Mouse (Mus musculus): ENCODE measurements around the gene Ripk1.
"Not testable (repeated sequence)": the region's sequence is repeated elsewhere in the genome, so short reads cannot be mapped to it uniquely, and the experiment has no call there.

Gene Ripk1

DNA sequence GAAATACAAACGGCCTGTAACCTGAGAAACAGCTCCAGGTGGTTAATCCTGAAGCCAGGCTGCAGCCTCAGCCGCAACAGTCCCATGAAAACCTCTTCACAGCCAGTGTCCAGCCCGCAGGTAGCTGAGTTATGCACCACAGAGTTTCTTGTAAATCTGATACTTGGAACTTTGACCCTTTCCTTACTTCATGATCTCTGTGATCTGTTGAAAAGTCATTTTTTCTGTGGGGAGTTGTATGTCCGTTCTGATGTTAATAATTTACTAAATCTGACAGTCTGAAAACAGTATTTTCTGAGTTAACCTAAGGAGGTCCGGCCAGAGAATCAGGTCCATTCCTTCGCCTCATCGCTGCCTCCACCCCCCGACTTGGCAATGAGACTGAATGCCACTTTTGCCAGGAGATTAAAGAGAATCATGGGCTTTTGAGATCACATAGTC lies 36.8 kb downstream of the Ripk1 start:
- DNase-seq, result no peak

DNA sequence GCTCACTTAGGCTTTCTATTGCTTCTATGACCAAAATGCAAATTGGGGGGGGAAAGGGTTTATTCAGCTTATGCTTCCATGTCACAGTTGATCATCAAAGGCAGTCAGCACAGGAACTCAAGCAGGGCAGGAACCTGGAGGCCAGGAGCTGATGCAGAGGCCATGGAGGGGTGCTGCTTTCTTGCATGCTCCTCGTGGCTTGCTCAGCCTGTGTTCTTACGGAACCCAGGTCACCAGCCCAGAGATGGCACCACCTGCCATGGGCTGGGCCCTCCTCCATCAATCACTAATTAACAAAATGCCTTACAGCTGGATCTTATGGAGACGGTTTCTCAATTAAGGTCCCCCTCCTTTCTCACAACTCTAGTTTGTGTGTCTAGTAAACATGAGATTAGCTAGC lies 37.9 kb downstream of the Ripk1 start:
- no peak for DNase-seq

DNA sequence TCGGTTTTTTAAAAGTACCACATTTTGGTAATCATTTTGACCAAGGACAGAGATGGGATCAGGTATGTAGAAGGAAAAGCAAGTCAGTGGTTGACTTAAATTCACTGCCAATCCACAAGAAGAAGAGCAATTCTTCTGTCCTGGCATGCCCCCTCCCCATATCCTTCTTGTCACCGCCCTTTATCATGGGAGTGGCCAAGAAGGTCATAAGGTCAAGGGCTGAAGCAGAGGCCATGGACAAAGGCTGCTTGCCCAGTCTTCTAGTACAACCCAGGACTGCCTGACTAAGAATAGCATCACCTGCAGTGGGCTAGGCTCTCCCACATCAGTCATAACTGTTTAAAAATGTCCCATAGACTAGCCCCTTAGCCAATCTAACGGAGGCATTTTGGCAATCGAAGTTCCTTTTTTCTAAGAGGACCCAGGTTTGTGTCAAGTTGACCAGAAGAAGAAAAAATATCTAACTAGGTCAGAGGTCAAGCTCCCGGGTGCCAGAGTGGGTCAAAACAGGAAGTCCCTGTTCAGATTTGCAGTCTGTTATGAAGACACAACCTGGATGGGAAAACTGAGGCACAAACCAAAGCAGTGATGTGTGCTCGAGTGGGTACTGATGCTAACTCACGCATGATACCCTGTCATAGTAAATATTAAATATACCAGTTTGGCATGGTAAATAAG lies 41.7 kb downstream of the Ripk1 start:
- no peak for DNase-seq

DNA sequence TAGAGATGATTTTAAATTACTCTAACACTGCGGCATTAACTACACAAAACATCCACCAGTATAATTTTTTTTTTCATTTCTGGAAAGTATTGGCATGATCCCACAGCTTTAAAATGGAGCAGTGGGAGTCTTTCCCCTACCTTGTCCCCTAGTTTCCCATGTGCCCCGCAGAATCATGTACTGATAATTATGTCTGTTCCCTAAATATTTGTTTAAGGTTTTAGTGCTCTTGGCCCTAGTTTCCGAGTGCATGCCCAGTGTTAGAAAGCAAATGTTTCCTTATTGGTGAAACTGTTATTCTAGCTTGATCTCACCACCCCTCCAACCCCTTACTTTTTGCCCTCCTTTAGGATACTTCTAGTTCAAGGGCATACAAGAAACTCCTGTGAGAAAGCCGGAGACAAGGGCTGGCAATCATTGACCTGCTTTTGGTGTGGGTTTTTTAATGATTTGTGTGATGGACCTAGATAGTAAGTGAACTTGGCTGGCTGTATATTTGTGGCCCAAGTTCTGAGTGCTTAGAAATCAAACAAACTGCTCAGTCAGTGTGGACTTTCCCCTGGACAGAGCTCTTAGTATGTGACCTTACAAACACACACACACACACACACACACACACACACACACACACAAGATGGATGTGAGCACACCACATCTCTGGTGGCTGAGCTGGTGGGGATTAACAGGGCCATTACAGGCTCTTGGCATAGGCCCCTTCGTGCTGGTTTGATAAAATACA lies 43.5 kb downstream of the Ripk1 start:
- DNase-seq, result no peak

DNA sequence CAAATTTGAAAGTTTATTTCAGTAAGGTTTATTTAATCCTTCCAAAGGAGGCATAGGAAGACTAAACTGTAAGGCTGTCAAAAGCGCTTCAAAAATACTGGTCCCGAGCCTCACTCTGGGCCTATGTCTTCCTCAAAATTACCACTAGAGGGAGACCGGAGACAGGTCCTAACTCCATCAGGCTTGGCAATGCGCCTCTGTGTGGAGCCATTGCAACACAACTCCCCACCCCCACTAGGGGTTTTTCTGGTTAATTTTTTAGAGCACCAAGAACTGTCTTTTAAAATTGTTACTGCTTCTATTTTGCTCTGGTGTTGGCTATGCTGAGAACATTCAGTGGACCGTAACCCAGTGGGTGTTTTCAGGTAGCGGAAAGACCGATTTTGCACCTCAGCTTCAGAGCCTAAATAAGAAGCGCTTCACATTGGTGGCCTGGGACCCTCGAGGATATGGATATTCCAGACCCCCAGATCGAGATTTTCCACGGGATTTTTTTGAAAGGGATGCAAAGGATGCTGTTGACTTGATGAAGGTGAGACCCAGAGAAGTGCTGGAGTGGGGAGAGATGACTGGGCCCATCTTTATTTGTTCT lies 44.4 kb downstream of the Ripk1 start:
- DNase-seq, result peak; percentile 66

DNA sequence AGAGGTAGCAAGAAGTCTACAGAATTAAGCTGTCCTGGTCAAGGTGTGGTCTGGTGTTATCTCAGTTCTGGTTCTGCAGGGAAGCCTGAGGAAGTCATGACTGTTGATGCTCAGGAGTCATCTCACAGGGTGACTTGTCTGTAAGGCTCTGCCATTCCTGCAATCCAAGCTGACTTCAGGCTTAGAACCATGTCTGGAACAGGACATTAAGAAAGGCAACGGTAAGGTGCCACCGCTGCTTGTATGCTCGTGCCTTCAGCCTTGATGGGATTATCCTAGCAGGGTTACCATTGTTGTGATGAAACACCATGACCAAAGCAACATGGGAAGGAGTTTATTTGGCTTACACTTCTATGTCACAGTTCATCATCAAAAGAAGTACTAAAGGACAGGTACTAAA lies 45.4 kb downstream of the Ripk1 start:
- DNase-seq, result no peak

DNA sequence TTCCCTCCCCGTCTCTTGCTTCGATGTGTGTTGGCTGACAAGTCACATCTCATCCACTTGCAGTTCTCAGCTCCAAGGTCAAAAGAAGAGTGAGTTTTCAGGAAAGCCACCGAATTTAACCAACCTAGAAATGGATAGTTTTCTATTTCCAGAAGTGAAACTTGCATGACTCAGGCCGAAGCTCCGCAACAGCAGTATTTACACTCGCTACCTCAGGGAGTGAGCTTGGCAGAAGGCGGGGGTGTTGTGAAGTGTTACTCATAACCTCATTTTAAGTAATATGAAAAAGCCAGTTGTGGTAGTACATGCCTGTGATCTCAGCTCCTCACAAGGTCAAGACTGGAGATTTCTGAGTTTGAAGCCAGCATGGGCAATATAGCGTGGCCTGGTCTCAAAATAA lies 48.3 kb downstream of the Ripk1 start:
- DNase-seq, result no peak

DNA sequence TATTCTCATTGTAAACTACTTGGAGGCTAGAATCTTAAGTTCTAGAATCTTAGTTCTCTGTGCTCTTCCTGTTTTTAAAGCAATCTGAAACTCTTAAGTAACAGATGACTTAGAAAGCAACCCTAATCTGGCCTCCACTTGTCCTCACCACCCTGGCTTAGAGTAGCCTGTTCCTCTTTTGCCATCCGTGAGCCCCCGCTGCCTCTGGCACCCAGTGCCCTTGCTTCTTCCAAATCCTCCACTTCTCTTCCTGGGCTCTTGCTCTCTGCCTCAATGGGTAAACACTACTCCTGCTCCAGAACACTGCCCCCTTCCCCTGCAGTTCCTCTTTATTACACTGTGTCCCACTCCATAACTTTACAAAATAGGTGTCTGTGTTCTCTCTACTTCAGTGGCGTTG lies 49.5 kb downstream of the Ripk1 start:
- no peak for DNase-seq

DNA sequence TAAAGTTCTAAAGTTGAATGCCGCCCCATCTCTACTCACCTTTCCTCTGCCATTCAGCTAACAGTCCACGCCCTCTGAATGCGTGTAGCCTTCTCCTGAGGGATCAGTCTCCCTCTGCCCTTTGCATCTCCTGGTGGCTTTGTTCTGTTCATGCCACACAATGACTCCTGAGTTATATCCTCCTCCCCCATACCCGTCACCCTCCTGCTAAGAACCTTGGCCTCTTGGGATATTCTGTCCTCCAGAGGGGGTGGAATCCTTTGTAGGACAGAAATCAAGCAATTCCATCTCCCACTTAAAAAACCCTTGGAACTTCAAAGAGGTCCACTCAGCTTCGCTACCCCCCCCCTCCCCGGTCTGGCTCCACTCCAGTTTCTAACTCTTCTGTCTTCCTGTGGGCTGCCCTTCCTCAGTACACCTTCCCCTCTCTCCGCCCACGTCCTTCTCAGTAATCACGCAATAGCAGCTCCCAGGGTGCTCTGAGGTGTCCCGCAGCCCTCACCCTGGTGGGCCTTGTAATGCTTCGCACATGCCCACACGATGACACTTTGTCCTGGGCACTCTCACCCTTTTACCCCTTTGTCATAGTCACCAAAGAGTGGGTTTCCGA lies 51.6 kb downstream of the Ripk1 start:
- no peak for DNase-seq

DNA sequence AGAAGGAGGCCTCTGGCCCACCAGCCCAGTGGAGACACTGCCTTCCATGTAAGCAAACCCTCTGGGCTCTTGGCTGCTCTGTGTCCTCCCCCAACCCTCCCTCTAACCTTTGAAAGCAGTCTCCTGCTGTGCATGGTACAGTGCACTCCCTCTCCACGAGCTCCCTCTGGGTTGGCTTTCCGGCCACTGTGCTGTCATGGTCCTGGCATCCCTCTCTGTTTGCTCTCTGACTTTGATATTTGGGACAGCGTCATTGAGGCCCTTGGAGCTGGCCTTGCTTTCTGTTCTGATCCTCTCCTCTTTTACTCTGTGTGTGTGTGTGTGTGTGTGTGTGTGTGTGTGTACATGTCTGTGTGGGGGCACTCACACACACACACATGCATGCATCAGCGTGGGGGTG lies 52.2 kb downstream of the Ripk1 start:
- DNase-seq, result no peak

DNA sequence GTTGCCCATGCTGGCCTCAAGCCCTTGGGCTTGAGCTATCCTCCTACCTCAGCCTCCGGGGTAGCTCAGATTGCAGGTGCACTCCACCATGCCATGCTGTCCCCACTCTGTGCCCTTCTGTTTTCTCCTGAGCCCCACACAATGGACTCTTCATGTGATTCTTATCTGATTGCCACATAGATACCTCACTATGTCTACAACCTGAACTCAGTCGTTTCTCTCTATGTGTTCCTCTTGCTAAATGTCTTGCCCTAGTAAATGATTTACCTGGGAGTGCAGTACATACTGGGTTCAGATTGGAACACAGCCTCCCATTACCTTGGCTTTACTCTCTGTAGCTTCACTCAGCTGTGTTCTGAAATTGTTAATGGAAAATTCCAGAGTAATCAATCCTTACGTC lies 52.8 kb downstream of the Ripk1 start:
- no peak for DNase-seq

DNA sequence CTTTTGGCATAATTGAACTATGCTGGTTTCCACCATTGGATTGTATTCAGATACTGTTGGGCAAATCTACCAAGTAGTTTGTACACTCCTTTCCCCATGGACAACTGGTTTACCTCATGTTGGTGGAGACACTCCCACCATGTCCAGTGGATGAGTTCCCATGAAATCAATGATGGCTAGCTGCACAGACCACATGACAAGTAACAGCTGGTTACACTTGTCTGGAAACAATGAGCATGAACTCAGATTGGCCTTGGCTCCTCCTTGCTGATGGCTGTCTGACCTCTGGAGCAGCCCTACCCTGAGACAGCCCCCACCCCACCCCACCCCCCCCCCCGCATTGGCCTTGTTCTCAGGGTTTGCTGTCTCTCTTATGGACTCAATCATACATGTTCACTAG lies 55.1 kb downstream of the Ripk1 start:
- no peak for DNase-seq

DNA sequence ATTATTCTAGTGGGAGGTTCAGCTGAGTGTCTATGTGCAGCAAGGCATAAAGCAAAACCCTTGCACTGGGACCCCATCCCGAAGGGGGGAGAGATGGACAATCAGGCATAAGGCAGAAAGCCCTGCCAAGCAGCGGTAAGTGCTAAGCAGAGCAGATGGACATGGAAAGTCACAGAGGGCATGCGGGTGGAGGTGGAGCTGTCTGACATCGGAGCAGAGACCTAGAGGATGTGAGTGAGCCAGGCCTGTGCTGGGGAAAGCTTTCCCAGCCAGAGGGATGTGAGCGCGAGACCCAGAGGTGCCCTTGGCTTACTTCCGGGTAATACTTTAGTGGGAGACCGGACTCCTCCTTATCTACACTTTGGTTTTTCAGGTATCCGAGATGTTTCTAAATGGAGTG lies 57.9 kb downstream of the Ripk1 start:
- DNase-seq, result no peak

DNA sequence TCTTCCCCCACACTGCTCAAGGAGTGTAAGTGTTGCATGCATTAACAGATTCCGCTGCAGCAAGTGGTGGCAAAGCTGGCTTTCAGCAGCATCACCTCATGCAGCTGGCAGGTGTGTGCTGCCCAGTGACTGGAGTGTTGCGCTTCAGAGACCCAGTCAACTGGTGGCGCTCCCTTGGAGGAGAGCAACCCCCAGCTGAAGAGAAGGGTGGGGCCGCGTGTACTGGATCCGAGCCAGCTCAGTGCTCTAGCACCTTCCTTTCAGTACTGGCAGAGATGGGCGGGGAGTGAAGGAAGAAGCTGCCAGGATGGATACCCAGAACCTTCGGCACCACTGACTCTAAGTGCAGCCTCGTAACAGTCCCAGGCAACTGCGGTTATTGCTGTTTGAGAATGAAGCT lies 60.3 kb downstream of the Ripk1 start:
- DNase-seq, result no peak

DNA sequence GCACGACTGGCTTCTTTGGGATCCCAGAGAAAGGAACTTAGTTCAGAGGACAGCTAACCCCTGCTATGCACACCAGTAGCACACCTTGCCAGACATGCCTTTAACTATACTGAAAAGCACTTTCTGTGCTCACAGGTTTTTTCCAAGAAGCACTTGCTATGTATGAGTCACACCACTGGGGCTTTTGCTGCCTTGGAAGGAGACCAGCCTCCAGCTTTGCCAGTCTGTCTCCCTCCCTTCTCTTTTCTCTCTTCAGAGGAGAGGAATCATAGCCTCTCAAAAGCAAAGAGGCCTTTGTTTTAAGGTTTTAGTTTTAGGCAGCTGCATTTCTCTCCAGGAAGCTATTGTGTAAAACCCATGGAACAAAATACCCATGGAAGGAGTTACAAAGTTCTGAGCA lies 64.2 kb downstream of the Ripk1 start:
- DNase-seq, result no peak

DNA sequence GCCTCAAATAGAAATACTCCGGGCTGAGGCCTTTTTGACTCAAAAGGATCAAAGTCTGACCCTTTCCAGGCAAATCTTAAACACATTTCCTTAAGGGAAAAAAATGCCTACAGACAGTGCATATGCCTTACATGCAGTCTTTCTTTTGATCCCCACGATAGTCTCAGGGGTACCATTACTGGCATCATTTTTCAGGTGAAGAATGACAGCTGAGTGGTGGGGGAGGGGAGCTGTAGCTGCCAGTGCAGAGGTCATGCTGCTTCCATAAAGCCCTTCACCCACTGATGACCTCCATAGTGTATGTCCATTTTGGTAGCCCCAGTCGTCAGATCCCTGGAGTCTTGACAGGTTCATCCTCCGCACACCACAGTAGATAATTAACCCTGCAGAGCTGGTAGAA lies 68.1 kb downstream of the Ripk1 start:
- no peak for DNase-seq

DNA sequence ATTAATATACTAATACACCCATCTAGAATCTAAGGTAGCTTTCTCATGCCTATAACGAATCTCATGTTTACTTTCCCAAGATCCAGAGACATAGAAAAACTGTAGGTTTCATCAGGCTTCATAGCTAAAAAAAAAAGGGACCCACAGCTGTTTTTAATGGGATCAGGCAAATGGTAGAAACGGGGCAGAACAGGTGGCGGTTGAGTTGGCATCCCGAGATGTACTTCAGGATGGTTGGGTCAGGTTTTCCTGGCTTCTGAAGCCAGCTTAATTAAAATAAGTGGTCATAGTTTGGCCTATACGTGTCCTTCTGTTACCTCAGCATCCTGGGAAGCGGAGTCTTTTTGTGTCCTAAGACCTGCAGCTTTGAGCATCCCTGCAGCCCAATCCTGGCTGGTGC lies 69.7 kb downstream of the Ripk1 start:
- no peak for DNase-seq

DNA sequence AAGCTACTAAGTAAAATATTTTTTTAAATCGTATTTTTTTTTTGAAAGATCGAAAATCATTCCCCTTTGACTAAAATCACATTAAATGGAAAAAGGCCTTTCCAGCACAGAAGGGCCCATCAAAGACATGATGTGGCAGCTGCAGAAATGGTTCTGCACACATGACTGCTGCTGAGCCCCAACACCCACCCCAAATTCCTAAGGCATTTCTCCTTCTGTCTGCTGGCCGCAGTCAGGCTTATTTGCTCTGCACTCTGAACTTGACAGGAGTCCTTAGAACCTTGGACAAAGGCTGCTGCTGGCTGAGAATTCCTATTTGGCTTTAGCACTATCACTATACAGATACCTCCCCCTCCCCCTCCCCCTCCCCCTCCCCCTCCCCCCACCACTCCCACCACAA lies 70.7 kb downstream of the Ripk1 start:
- DNase-seq, result no peak

DNA sequence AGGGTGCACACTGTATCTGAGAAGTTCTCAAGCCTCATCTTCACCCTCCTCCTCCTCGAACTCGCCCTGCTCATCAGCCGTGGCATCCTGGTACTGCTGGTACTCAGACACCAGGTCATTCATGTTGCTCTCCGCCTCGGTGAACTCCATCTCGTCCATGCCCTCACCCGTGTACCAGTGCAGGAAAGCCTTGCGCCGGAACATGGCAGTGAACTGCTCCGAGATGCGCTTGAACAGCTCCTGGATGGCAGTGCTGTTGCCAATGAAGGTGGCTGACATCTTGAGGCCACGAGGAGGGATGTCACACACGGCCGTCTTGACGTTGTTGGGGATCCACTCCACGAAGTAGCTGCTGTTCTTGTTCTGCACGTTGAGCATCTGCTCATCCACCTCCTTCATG lies 72.3 kb downstream of the Ripk1 start:
- not testable (repeated sequence) for DNase-seq

DNA sequence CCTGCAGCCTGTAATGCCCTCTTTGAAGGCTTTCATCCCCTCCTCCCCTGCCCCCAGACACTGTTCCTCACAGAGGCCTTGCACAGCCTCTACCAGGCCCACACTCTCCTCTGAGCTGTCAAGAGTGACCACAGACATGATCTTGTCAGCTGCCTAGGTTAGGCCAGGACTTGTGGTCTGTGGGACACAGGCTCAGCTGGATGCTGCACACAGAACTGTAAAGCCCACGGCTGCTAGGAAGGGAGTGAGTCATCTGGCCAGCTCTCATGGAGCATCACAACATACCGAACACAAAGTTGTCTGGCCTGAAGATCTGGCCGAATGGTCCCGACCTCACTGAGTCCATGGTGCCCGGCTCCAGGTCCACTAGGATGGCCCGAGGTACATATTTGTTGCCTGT lies 73.7 kb downstream of the Ripk1 start:
- DNase-seq, result not testable (repeated sequence)

DNA sequence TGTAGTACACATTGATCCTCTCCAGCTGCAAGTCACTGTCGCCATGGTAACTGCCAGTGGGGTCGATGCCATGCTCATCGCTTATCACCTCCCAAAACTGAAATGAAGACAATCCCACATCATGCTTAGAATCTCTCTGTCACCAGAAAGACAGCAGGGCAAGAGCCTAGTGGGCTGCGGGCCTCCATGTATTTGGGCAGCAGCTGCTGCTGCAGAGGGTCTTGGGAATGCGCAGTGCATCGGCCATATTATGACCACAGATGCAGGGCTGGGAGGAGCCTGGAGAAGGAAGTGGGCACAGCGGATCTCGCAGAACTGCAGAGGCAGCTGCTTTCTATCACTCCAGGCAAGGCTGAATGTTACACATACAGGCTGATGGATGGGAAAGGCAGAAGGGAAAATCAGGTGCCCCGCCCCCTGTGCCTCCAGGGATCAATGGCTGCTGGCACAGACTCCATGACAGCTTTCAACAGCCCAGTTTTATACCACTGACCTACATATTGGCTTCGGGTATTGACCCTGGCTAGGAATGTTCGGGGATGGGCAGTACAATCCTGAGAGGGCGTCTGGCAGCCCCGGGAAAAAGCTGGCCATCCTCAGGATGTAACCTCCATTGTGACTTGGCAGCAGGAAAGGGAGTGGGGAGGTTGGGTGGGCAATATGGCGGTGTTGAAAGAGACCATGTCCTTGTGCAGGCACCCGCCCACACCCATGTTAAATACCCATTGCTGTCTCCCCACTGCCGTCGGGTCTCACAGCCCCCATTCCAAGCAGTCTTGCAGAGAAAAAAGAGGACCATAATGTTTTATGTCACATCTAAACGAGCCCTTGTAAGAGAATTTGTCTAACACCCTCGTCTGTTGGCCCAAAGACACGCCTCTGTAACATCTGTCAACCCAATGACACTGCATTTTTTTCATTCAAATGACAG lies 74.7 kb downstream of the Ripk1 start:
- DNase-seq, result peak; percentile 34

DNA sequence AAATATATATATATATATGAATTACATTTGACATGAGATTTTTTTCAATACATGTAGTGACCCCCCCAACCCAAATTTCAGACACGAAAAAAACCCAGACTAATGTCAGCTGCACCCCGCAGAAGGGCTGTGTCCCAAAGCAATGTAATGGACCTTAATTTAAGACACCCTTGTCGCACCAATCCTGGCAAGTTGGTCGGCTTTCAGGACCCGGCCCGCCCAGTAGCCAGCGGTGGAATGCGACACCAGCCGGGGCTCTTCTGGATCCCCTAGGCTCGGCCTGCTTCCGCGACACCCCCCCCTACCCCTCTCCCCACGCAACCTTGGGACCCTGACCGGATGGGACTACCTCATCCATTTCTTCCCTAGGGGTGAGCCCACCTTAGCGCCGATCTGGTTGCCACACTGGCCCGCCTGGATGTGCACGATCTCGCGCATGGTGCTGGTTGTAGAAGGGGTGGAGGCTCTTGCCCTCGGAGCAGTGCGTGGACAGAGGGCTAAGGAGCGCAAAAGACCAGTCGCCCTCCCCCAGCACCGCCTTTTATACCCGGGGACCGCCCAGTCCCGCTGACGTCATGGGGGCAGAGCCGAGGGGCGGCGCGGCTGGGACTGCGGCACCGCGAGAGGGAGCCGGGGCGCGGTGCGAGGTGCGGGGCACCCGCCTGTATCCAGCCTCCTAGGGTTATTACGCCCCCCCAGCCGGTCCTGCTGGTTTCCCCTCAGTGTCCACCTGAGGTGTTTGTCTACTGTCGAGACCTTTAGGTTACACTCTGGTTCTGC lies 75.5 kb downstream of the Ripk1 start, which contains the start of gene Tubb2a:
Tubb2a (minus strand) TSS at position 516 of the 780 bp plus-strand sequence.
- peak; percentile 89 for DNase-seq

All from cerebellum, adult 11 months (tissue).